Mouse (Mus musculus) cortical plate, adult 2 months (tissue): ENCODE results near the gene Lmntd2. TPM values are rescaled to one million over a fixed set of nuclear protein-coding genes. Genes with fewer than 3 reads are reported as not detected.

Experiments used
- H3K27ac ChIP-seq: fragments of 200-500 bp; 2 replicates; pipeline ENCODE4 v1.5.1; 2012; ENCODE audit warnings: low read length, control low read depth, inconsistent platforms; ENCODE audit not compliant: insufficient read depth
- H3K4me1 ChIP-seq: fragments of 200-500 bp; 2 replicates; pipeline ENCODE4 v1.6.1; 2011; ENCODE audit warnings: low read length; ENCODE audit not compliant: control insufficient read depth, insufficient read depth
- H3K4me3 ChIP-seq: fragments of 200-500 bp; 2 replicates; pipeline ENCODE4 v1.5.1; 2011; ENCODE audit warnings: mild to moderate bottlenecking, low read length, control low read depth; ENCODE audit not compliant: insufficient read depth
- CTCF ChIP-seq: fragments of 200-500 bp; IDR thresholded peaks from 2 replicates; pipeline ENCODE4 v1.5.1; 2011; ENCODE audit warnings: mild to moderate bottlenecking, control low read depth, low read length; ENCODE audit not compliant: insufficient read depth; ENCODE audit errors: extremely low read depth
- POLR2A ChIP-seq: fragments of 200-500 bp; IDR thresholded peaks from 2 replicates; pipeline ENCODE4 v1.6.1; 2011; ENCODE audit warnings: mild to moderate bottlenecking, low read length, control low read depth; ENCODE audit not compliant: insufficient read depth; ENCODE audit errors: extremely low read depth
- polyA plus RNA-seq: library from polyadenylated mRNA; depleted of rRNA; stranded (reverse); fragments of >200 nt; gene quantifications from 2 replicates; pipeline ENCODE4 v1.2.3, GENCODE M21; 2012

The Lmntd2 gene
- polyA plus RNA-seq, 1 experiment = 0.27 TPM

DNA sequence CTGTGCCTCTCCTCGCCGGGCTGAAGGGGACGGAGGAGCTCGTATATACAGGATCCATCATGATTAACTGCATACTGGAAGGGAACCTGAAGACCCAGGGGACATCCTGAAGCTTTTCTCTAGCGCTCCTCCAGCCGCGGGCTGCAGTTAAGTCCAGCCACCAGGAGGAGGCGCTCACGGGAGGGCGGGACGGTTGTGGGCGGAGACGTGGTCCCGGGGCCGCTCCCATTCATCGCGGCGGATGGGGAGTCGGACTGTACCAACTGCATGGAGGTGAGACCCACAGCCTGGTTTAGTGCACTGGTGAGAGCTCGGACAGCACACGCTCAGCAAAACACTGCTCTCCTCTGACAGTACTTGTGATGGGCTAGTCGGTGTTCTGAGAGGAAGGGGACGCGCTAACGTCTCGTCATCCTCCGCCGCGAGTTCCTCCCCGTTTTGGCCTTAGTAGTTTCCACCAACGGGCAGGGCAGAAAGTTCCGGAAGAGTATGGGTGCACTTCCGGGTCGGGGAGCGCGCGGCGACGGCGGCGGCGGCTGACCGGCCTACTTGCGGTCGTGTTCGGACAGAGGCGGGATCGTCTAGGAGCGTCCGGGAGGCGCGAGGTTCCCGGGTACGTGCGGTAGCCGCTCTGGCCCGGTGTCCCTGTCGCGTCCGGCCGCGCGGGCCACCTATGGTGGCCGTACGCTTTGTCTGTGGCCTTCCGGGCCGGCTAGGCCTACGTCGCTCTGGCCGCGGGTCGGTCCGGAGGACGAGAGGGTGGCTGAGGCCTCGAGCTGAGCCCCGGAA, 14.6 kb upstream of the Lmntd2 start, which contains the start of gene Phrf1:
Phrf1 (plus strand) TSS at position 506 of the 789 bp plus-strand sequence.
- TF ChIP-seq POLR2A = peak; percentile 23; the same call in 1 of the 2 replicates
- TF ChIP-seq CTCF = peak; percentile 81
- Histone ChIP-seq H3K27ac (peak within 1 kb of the TSS; percentile 82), H3K4me3 (peak within 1 kb of the TSS; percentile 53), H3K4me1 (peaks cover 6% of the 10 kb centered on the region; the same call in 1 of the 2 replicates)

DNA sequence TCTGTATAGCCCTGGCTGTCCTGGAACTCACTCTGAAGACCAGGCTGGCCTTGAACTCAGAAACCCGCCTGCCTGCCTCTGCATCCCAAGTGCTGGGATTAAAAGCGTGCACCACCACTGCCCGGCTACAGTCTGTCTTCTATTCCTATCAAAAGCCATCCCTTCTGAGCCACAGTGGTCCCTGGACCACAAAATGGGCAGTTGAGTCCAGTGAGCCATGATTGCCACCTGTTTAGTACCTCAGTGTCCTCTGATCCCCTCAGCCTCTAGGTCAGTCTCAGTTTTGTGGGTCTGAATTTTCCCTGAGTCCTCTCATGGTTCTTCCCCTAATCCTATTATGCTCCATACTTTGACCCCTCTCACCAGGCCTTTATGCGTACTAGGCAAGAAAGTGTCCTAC, 13.9 kb upstream of the Lmntd2 start:
- Histone ChIP-seq H3K4me1 (peaks cover 6% of the 10 kb centered on the region; the same call in 1 of the 2 replicates), H3K27ac (no peak overlapping the region), H3K4me3 (peak overlapping the region; percentile 53; the same call in 1 of the 2 replicates)
- TF ChIP-seq CTCF = no peak
- TF ChIP-seq POLR2A = no peak

DNA sequence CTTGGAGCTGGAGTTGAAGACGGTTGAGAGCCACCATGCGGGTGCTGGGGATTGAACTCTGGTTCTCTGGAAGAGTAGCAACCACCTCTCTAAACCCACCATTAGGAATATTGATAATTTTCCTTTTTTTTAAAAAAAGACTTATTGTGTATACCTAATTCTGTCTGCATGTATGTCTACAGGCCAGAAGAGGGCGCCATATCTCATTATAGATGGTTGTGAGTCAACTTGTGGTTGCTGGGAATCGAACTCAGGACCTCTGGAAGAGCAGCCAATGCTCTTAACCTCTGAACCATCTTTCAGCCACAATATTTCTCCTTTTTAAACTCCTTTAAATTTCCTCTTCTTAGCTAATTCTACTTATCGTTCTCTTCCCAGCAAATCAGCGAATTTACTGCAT, 12.7 kb upstream of the Lmntd2 start:
- Histone ChIP-seq H3K27ac (no peak overlapping the region), H3K4me3 (no peak overlapping the region), H3K4me1 (peaks cover 6% of the 10 kb centered on the region; the same call in 1 of the 2 replicates)
- TF ChIP-seq CTCF = no peak
- TF ChIP-seq POLR2A = no peak

GRCm38 (mm10) chr7:141222696-141223215, 8.9 kb upstream of the Lmntd2 start:
- Histone ChIP-seq H3K4me1 (no peaks in the 10 kb centered on the region), H3K4me3 (no peak overlapping the region), H3K27ac (no peak overlapping the region)
- TF ChIP-seq POLR2A (no peak), CTCF (no peak)

DNA sequence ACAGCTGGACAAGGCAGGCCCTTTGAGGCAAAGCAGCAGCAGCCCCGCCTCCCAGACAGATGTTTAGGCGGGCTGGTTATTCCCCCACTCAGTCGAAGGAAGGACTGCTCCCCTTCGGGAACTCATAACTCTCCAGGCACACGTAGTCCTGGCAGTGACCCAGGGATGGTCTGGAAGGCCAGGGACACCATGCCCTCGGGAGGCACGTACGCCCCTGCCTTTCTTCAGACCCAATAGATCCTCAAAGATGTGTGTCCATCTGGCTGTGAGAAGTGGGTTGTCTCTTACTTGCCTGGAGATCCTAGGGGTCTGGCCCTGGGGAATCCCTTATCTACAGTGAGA, 8.2 kb upstream of the Lmntd2 start:
- no peaks in the 10 kb centered on the region for H3K4me1 ChIP-seq
- peak overlapping the region; percentile 32 for H3K4me3 ChIP-seq
- H3K27ac ChIP-seq = no peak overlapping the region
- TF ChIP-seq POLR2A (no peak), CTCF (no peak)

- Histone ChIP-seq H3K4me3 (peak overlapping the region; percentile 32), H3K27ac (no peak overlapping the region), H3K4me1 (no peaks in the 10 kb centered on the region)
- no peak for TF ChIP-seq CTCF
These were observed 7.6 kb upstream of the Lmntd2 start for GRCm38 (mm10) chr7:141221249-141222125.

GRCm38 (mm10) chr7:141220377-141220776, 6.5 kb upstream of the Lmntd2 start:
- no peak overlapping the region for H3K4me3 ChIP-seq
- H3K4me1 ChIP-seq = no peaks in the 10 kb centered on the region
- no peak for TF ChIP-seq POLR2A
- no peak for TF ChIP-seq CTCF
- no peak overlapping the region for H3K27ac ChIP-seq

DNA sequence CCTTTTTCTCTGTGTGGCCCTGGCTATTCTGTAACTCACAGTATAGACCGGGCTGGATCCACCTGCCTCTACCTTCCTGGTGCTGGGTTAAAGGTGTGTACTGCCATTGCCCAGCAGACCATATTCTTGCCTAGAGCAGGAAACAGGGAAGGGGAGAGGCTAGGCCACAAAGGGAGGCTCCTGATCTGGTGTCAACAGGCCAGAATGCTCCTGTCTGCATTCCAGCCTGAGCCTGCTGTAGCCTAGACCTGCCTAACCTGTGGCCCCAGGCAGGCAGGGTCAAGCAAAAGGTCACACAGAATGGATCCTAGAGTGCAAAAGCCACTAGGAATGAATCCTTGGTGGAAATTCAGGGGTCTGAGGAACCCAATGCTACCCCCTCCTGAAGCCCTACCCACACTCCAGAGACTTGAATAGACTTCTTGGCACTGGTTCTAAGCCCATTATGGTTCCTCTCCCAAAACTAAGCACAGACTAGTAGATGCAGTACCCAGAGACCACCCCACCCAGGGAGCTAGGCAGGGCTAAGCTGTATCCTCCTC, 5.7 kb upstream of the Lmntd2 start:
- Histone ChIP-seq H3K27ac (no peak overlapping the region), H3K4me3 (no peak overlapping the region), H3K4me1 (no peaks in the 10 kb centered on the region; the same call in 1 of the 2 replicates)
- TF ChIP-seq POLR2A (no peak), CTCF (no peak)

- Histone ChIP-seq H3K4me3 (no peak overlapping the region), H3K4me1 (no peaks in the 10 kb centered on the region; the same call in 1 of the 2 replicates), H3K27ac (no peak overlapping the region)
- TF ChIP-seq POLR2A (no peak), CTCF (no peak)
These were observed 4.8 kb upstream of the Lmntd2 start for GRCm38 (mm10) chr7:141218557-141219133.
